In genomic region chr15:78706630-78707029, GRCm38 (mm10) we compare ENCODE assay signal across 33 mouse cellular contexts. TPM values are rescaled to one million over a fixed set of nuclear protein-coding genes. Genes with fewer than 3 reads are reported as not detected.
DNase-seq lines count a peak whose midpoint lies in the region; ATAC-seq and TF ChIP-seq lines count a peak whose summit lies in the region.
"Had no signal": no experiment of that assay in that cellular context is flagged by ENCODE, and none has a peak within 500 bp of the region (broad histone marks: within the 10 kb centered on the region; RNA-seq: fewer than 3 reads in every experiment).

No protein-coding gene starts in this region.

- no peaks in the 10 kb centered on the region for H3K36me3 ChIP-seq in myocyte (ENCODE audit: control insufficient read depth, insufficient read depth)
- H3K36me3 ChIP-seq in forebrain, embryonic 15.5 days: no peaks in the 10 kb centered on the region
- H3K36me3 ChIP-seq: embryonic facial prominence, embryonic 10.5 days; embryonic facial prominence, embryonic 13.5 days; forebrain, embryonic 12.5 days; G1E; heart, embryonic 10.5 days; heart, embryonic 13.5 days had no signal

- peak; percentile 46 to 49 for DNase-seq in adrenal gland, adult (ENCODE audit: inconsistent age in 2 of 2, low spot score in 1 of 2)
- DNase-seq in adrenal gland, adult 8-10 months: no peak
- DNase-seq in left cerebral cortex, postnatal 4 days: peak; percentile 29
- no peak for DNase-seq in left cerebral cortex, postnatal 25 days (ENCODE audit: low spot score in 2 of 2)
- peak; percentile 72 for DNase-seq in MN1 (ENCODE audit: low spot score)
- DNase-seq in right cerebral cortex, postnatal 25 days: no peak
- DNase-seq: cerebellum, adult 11 months; cerebellum, adult 2 months; cerebellum, postnatal 10 days; cerebellum, postnatal 36 days; embryo, embryonic 11 days; gastrocnemius, postnatal 10 days; gastrocnemius, postnatal 36 days; heart, adult 2 months; heart, postnatal 14 days; heart, postnatal 4 days; kidney, adult 2 months had no signal

- no peaks in the 10 kb centered on the region for H3K9me3 ChIP-seq in forebrain, embryonic 15.5 days
- H3K9me3 ChIP-seq: embryonic facial prominence, embryonic 10.5 days; embryonic facial prominence, embryonic 13.5 days; forebrain, embryonic 12.5 days; G1E; heart, embryonic 10.5 days; heart, embryonic 13.5 days had no signal

- WGBS in forebrain, embryonic 15.5 days: 47% methylated on average over 3 of the region's 3 CpGs

- H3K79me2 ChIP-seq in myocyte (ENCODE audit: control insufficient read depth, insufficient read depth): no peaks in the 10 kb centered on the region

- H3K27me3 ChIP-seq in myocyte (ENCODE audit: control insufficient read depth, insufficient read depth, insufficient read length): peaks cover 45% of the 10 kb centered on the region
- H3K27me3 ChIP-seq in forebrain, embryonic 15.5 days: no peaks in the 10 kb centered on the region

- no peak for ATAC-seq in forebrain, embryonic 15.5 days (replicated peaks)
- ATAC-seq: forebrain, embryonic 16.5 days; hindbrain, postnatal 0 days; inflammation-experienced regulatory T-cells, adult 6 months; intestine, embryonic 16.5 days had no signal

- TF ChIP-seq POLR2A in myocyte (IDR thresholded peaks at IDR 0.05; ENCODE audit: insufficient read length, low read depth): no peak

- H3ac ChIP-seq in myocyte (ENCODE audit: control insufficient read depth, insufficient read length): no peak overlapping the region

- H3K9ac ChIP-seq in forebrain, embryonic 15.5 days (replicated peaks): no peak overlapping the region
- H3K9ac ChIP-seq: embryonic facial prominence, embryonic 13.5 days; forebrain, embryonic 12.5 days; heart, embryonic 13.5 days; hindbrain, embryonic 14.5 days had no signal

- H3K4me2 ChIP-seq in myocyte (ENCODE audit: low read depth): no peak overlapping the region
- no peak overlapping the region for H3K4me2 ChIP-seq in forebrain, embryonic 15.5 days (replicated peaks)
- H3K4me2 ChIP-seq: embryonic facial prominence, embryonic 13.5 days; forebrain, embryonic 12.5 days; heart, embryonic 13.5 days; hindbrain, embryonic 14.5 days had no signal

- intact Hi-C loops in left cerebral cortex, postnatal 4 days (cut with DNase I): no loop called here
- intact Hi-C loops in left cerebral cortex, postnatal 25 days (cut with DNase I): no loop called here

- no peak overlapping the region for H3K27ac ChIP-seq in forebrain, embryonic 15.5 days (replicated peaks)
- H3K27ac ChIP-seq: embryonic facial prominence, embryonic 10.5 days; embryonic facial prominence, embryonic 13.5 days; forebrain, embryonic 12.5 days; heart, adult 2 months; heart, embryonic 10.5 days; heart, embryonic 13.5 days; hindbrain, embryonic 14.5 days; hindbrain, postnatal 0 days had no signal

- peaks cover 35% of the 10 kb centered on the region for H3K4me1 ChIP-seq in forebrain, embryonic 15.5 days

- no peak overlapping the region for H3K4me3 ChIP-seq in myocyte
- no peak overlapping the region for H3K4me3 ChIP-seq in forebrain, embryonic 15.5 days
- H3K4me3 ChIP-seq: embryonic facial prominence, embryonic 10.5 days; embryonic facial prominence, embryonic 13.5 days; erythroblast, embryonic 14.5 days; forebrain, embryonic 12.5 days; heart, adult 2 months; heart, embryonic 10.5 days; heart, embryonic 13.5 days had no signal

TF ChIP-seq in myocyte, 11 proteins besides CTCF, POLR2A, EP300 and RAD21:
- TF ChIP-seq USF1 (IDR thresholded peaks at IDR 0.05; ENCODE audit: low read depth): no peak
- peak; percentile 58; the same call in 1 of the 2 replicates for TF ChIP-seq CEBPB (IDR thresholded peaks at IDR 0.05; ENCODE audit: insufficient read depth, poor library complexity, severe bottlenecking)

RNA-seq across cellular contexts. Expression of gene Elfn2, which starts 11.9 kb away (rescaled TPM):
- total RNA-seq in adrenal gland, adult 8-10 months (2022): 1 to 10 TPM; 4.1 to 7.4 (median 5.5) TPM
- total RNA-seq in left cerebral cortex, postnatal 4 days (2021): 10 to 100 TPM; 79.2 to 81.2 TPM
- total RNA-seq in left cerebral cortex, postnatal 25 days (2021): 100 to 1,000 TPM; 137 to 153 TPM
- polyA plus RNA-seq in myocyte (2012; fragmentation: generic; extraction: Trizol): 0.07 TPM
- polyA plus RNA-seq in forebrain, embryonic 15.5 days (2015; fragmentation: Nextera tagmentation; extraction: Ambion mirVana): 6.2 and 6.8 TPM in 2 replicates
- total RNA-seq: CH12.LX; granulocyte monocyte progenitor cell, adult 5-6 weeks had no signal
- polyA plus RNA-seq: G1E; heart, embryonic 10.5 days had no signal

Comparison
In these comparisons a context has a peak if more than half of its experiments do, and no peak if none do; other contexts are left out.
1. DNase-seq: peak in adrenal gland, adult (2 of 2), left cerebral cortex, postnatal 4 days (single experiment) and MN1 (single experiment); none in adrenal gland, adult 8-10 months (single experiment), left cerebral cortex, postnatal 25 days (0 of 2) and right cerebral cortex, postnatal 25 days (single experiment).
2. RNA of gene Elfn2, which starts 11.9 kb away (total RNA-seq): 137 to 153 TPM in left cerebral cortex, postnatal 25 days and 79.2 to 81.2 TPM in left cerebral cortex, postnatal 4 days; 4.1 to 7.4 TPM in adrenal gland, adult 8-10 months; every median in the first group is over 4 times any median in the second.